11 mouse cellular contexts compared by ENCODE assay signal in the genomic region with DNA sequence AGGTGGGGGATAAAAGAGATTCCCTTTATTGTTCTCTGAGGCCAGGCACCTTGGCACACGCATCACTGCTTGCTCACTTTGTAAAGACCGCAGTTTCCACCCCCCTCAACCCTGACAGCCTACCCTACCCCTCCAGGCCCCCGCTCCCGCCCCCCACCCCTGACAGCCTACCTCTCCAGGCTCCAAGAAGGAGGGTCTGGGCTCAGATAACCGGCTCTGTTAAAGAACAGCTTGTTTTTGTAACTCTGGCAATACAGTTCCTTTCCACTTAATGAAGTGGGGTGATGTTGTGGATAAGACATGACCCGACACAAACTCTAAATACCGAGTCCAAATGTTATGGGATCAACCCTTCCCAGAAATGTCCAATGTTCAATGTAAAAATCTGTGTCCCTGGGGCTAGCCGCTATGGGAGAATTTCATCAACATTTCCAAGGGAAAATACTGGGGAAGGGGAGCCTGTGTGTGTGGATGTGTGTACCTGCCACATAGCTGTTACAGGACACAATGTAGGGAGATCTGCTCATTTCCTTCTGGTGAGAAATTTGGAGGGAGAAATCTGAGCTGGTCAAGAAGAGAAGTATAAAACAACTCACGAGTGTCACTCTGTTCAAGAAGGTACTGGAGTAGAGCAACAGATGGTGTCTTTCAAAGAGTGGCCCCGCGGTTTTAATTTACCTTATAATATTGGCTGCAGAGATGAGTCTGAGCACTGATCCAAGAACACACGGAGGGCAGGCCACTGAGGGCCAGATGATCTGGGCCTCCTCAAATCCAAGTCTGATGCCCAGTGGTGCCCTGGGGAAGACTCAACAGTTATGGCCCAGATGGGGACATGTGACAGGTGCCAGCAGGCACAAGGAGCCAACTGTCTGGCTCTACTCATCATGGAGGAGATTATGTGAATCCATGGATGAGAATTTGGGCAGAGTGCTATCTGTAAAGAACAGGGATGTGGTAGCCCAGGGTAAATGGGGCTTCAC.
DNase-seq lines count a peak whose midpoint lies in the region; ATAC-seq and TF ChIP-seq lines count a peak whose summit lies in the region.
"Had no signal": no experiment of that assay in that cellular context is flagged by ENCODE, and none has a peak within 500 bp of the region (broad histone marks: within the 10 kb centered on the region; RNA-seq: fewer than 3 reads in every experiment).

No protein-coding gene starts in this region.

- no peak overlapping the region for H3K4me3 ChIP-seq in forebrain, embryonic 10.5 days
- no peak overlapping the region for H3K4me3 ChIP-seq in forebrain, embryonic 13.5 days
- H3K4me3 ChIP-seq in kidney, embryonic 15.5 days (replicated peaks), result no peak overlapping the region
- H3K4me3 ChIP-seq in embryonic facial prominence, embryonic 13.5 days, result no peak overlapping the region
- no peak overlapping the region for H3K4me3 ChIP-seq in limb, embryonic 14.5 days (replicated peaks; ENCODE audit: low read length)

- no peaks in the 10 kb centered on the region for H3K27me3 ChIP-seq in forebrain, embryonic 10.5 days (ENCODE audit: poor library complexity, severe bottlenecking)
- H3K27me3 ChIP-seq in forebrain, embryonic 13.5 days, result no peaks in the 10 kb centered on the region
- H3K27me3 ChIP-seq in kidney, embryonic 15.5 days, result no peaks in the 10 kb centered on the region
- H3K27me3 ChIP-seq in embryonic facial prominence, embryonic 13.5 days, result no peaks in the 10 kb centered on the region
- H3K27me3 ChIP-seq in limb, embryonic 14.5 days (ENCODE audit: control insufficient read depth, insufficient read depth, low read length), result no peaks in the 10 kb centered on the region

- H3K36me3 ChIP-seq in forebrain, embryonic 10.5 days (replicated peaks), result no peaks in the 10 kb centered on the region
- H3K36me3 ChIP-seq in forebrain, embryonic 13.5 days (ENCODE audit: poor library complexity, severe bottlenecking), result no peaks in the 10 kb centered on the region
- no peaks in the 10 kb centered on the region for H3K36me3 ChIP-seq in kidney, embryonic 15.5 days
- no peaks in the 10 kb centered on the region for H3K36me3 ChIP-seq in embryonic facial prominence, embryonic 13.5 days
- H3K36me3 ChIP-seq in limb, embryonic 14.5 days (ENCODE audit: control insufficient read depth, insufficient read depth, low read length), result no peaks in the 10 kb centered on the region

- peaks cover 35% of the 10 kb centered on the region for H3K4me1 ChIP-seq in forebrain, embryonic 10.5 days
- peaks cover 11% of the 10 kb centered on the region for H3K4me1 ChIP-seq in forebrain, embryonic 13.5 days
- H3K4me1 ChIP-seq in kidney, embryonic 15.5 days, result peaks cover 49% of the 10 kb centered on the region
- peaks cover 47% of the 10 kb centered on the region for H3K4me1 ChIP-seq in embryonic facial prominence, embryonic 13.5 days
- peaks cover 46% of the 10 kb centered on the region for H3K4me1 ChIP-seq in limb, embryonic 14.5 days (ENCODE audit: control insufficient read depth, insufficient read depth, low read length)

- H3K27ac ChIP-seq in forebrain, embryonic 10.5 days, result peak overlapping the region; percentile 56; the same call in 1 of the 2 replicates
- no peak overlapping the region for H3K27ac ChIP-seq in forebrain, embryonic 13.5 days
- peak overlapping the region; percentile 89 for H3K27ac ChIP-seq in kidney, embryonic 15.5 days
- peak overlapping the region; percentile 74 for H3K27ac ChIP-seq in embryonic facial prominence, embryonic 13.5 days
- H3K27ac ChIP-seq in limb, embryonic 14.5 days (replicated peaks; ENCODE audit: low read depth, low read length), result peak overlapping the region; percentile 59

- no peak overlapping the region for H3K4me2 ChIP-seq in forebrain, embryonic 13.5 days
- peak overlapping the region; percentile 42 for H3K4me2 ChIP-seq in kidney, embryonic 15.5 days
- no peak overlapping the region for H3K4me2 ChIP-seq in embryonic facial prominence, embryonic 13.5 days
- H3K4me2 ChIP-seq in limb, embryonic 14.5 days (replicated peaks; ENCODE audit: low read depth, low read length, severe bottlenecking), result no peak overlapping the region
- H3K4me2 ChIP-seq: liver, embryonic 11.5 days had no signal

- H3K9ac ChIP-seq in forebrain, embryonic 13.5 days, result no peak overlapping the region
- H3K9ac ChIP-seq in kidney, embryonic 15.5 days, result no peak overlapping the region
- H3K9ac ChIP-seq in embryonic facial prominence, embryonic 13.5 days, result no peak overlapping the region
- no peak overlapping the region for H3K9ac ChIP-seq in limb, embryonic 14.5 days (ENCODE audit: low read depth, low read length, severe bottlenecking)

- ATAC-seq in forebrain, embryonic 13.5 days, result no peak
- peak; percentile 90 for ATAC-seq in kidney, embryonic 15.5 days (replicated peaks; ENCODE audit: low FRiP score)
- peak; percentile 80 for ATAC-seq in embryonic facial prominence, embryonic 13.5 days (ENCODE audit: insufficient number of reproducible peaks, insufficient read depth, low FRiP score, low TSS enrichment, low read depth)
- ATAC-seq in limb, embryonic 14.5 days (ENCODE audit: low FRiP score, low read depth), result peak; percentile 82
- ATAC-seq in activated CD4-positive, CD25-positive, alpha-beta regulatory T cell, adult 4 months, result no peak

- DNase-seq in forebrain, embryonic 10.5 days (ENCODE audit: extremely low spot score, low spot score), result no peak
- no peak for DNase-seq in kidney, adult 11 months
- DNase-seq in limb, embryonic 14.5 days (ENCODE audit: low spot score), result no peak
- no peak for DNase-seq in urinary bladder, adult 18-20 months (ENCODE audit: low spot score in 2 of 2)
- DNase-seq: adrenal gland, postnatal 10 days; layer of hippocampus, postnatal 36 days had no signal

- WGBS in forebrain, embryonic 10.5 days, result 89% methylated on average over 12 of the region's 12 CpGs
- WGBS in forebrain, embryonic 13.5 days, result 71% methylated on average over 12 of the region's 12 CpGs
- 25% methylated on average over 12 of the region's 12 CpGs for WGBS in kidney, embryonic 15.5 days
- WGBS in embryonic facial prominence, embryonic 13.5 days, result 51% methylated on average over 12 of the region's 12 CpGs
- 37% methylated on average over 12 of the region's 12 CpGs for WGBS in limb, embryonic 14.5 days

- TF ChIP-seq POLR2A in limb, embryonic 14.5 days (IDR thresholded peaks at IDR 0.05; ENCODE audit: borderline replicate concordance, extremely low read depth, insufficient read depth, insufficient read length), result no peak

- peaks cover 12% of the 10 kb centered on the region; the same call in 1 of the 2 replicates for H3K9me3 ChIP-seq in forebrain, embryonic 10.5 days
- H3K9me3 ChIP-seq in forebrain, embryonic 13.5 days (replicated peaks), result no peaks in the 10 kb centered on the region
- no peaks in the 10 kb centered on the region for H3K9me3 ChIP-seq in kidney, embryonic 15.5 days (replicated peaks)
- H3K9me3 ChIP-seq in embryonic facial prominence, embryonic 13.5 days, result no peaks in the 10 kb centered on the region
- H3K9me3 ChIP-seq in limb, embryonic 14.5 days (ENCODE audit: control insufficient read depth, low read length), result no peaks in the 10 kb centered on the region

Comparison
In these comparisons a context has a peak if more than half of its experiments do, and no peak if none do; other contexts are left out.
1. ATAC-seq: peak in kidney, embryonic 15.5 days (single experiment), embryonic facial prominence, embryonic 13.5 days (single experiment) and limb, embryonic 14.5 days (single experiment); none in forebrain, embryonic 13.5 days (single experiment) and activated CD4-positive, CD25-positive, alpha-beta regulatory T cell, adult 4 months (single experiment).